12 mouse cellular contexts compared by ENCODE assay signal in genomic region chr3:108424944-108425623, GRCm38 (mm10). TPM values are rescaled to one million over a fixed set of nuclear protein-coding genes. Genes with fewer than 3 reads are reported as not detected.
DNase-seq lines count a peak whose midpoint lies in the region; ATAC-seq lines count a peak whose summit lies in the region.
"Had no signal": no experiment of that assay in that cellular context is flagged by ENCODE, and none has a peak within 500 bp of the region (broad histone marks: within the 10 kb centered on the region; RNA-seq: fewer than 3 reads in every experiment).

No protein-coding gene starts in this region.

- peaks cover 52% of the 10 kb centered on the region for H3K36me3 ChIP-seq in embryonic facial prominence, embryonic 12.5 days
- H3K36me3 ChIP-seq in hindbrain, embryonic 13.5 days, result peaks cover 51% of the 10 kb centered on the region
- peaks cover 44% of the 10 kb centered on the region for H3K36me3 ChIP-seq in neural tube, embryonic 12.5 days

- H3K9ac ChIP-seq in embryonic facial prominence, embryonic 12.5 days, result no peak overlapping the region
- no peak overlapping the region for H3K9ac ChIP-seq in hindbrain, embryonic 13.5 days
- H3K9ac ChIP-seq in neural tube, embryonic 12.5 days, result peak overlapping the region; percentile 29; the same call in 1 of the 2 replicates
- H3K9ac ChIP-seq: liver, embryonic 12.5 days had no signal

- peaks cover 13% of the 10 kb centered on the region for H3K4me1 ChIP-seq in embryonic facial prominence, embryonic 12.5 days
- H3K4me1 ChIP-seq in hindbrain, embryonic 13.5 days (replicated peaks), result peaks cover 52% of the 10 kb centered on the region
- H3K4me1 ChIP-seq in neural tube, embryonic 12.5 days, result peaks cover 46% of the 10 kb centered on the region

- no peak overlapping the region for H3K4me2 ChIP-seq in embryonic facial prominence, embryonic 12.5 days (replicated peaks)
- no peak overlapping the region for H3K4me2 ChIP-seq in hindbrain, embryonic 13.5 days
- H3K4me2 ChIP-seq in neural tube, embryonic 12.5 days (replicated peaks), result 0 out of 2 replicates have a peak overlapping the region, but pooled peaks have one; percentile 20
- H3K4me2 ChIP-seq: liver, embryonic 12.5 days had no signal

- H3K9me3 ChIP-seq in embryonic facial prominence, embryonic 12.5 days, result no peaks in the 10 kb centered on the region
- no peaks in the 10 kb centered on the region for H3K9me3 ChIP-seq in hindbrain, embryonic 13.5 days
- no peaks in the 10 kb centered on the region for H3K9me3 ChIP-seq in neural tube, embryonic 12.5 days
- H3K9me3 ChIP-seq: liver, embryonic 12.5 days had no signal

- no peak overlapping the region for H3K4me3 ChIP-seq in embryonic facial prominence, embryonic 12.5 days
- no peak overlapping the region for H3K4me3 ChIP-seq in hindbrain, embryonic 13.5 days
- no peak overlapping the region for H3K4me3 ChIP-seq in neural tube, embryonic 12.5 days
- H3K4me3 ChIP-seq: erythroblast, embryonic 14.5 days; liver, embryonic 12.5 days had no signal

- ATAC-seq in embryonic facial prominence, embryonic 12.5 days (ENCODE audit: insufficient number of reproducible peaks, insufficient read depth, low FRiP score, low TSS enrichment), result no peak
- no peak for ATAC-seq in hindbrain, embryonic 13.5 days (ENCODE audit: low FRiP score)
- ATAC-seq in neural tube, embryonic 12.5 days (ENCODE audit: low FRiP score, low read depth), result peak; percentile 45; the same call in 1 of the 2 replicates

- peak; percentile 64 for DNase-seq in NIH3T3 (ENCODE audit: low read depth)
- no peak for DNase-seq in adrenal gland, postnatal 25 days
- no peak for DNase-seq in heart, postnatal 14 days
- no peak for DNase-seq in layer of hippocampus, postnatal 36 days
- DNase-seq: heart, postnatal 10 days; kidney, adult 9 months; retina, postnatal 1 day had no signal

- H3K27ac ChIP-seq in embryonic facial prominence, embryonic 12.5 days, result 0 out of 2 replicates have a peak overlapping the region, but pooled peaks have one; percentile 23
- peak overlapping the region; percentile 79 for H3K27ac ChIP-seq in hindbrain, embryonic 13.5 days
- peak overlapping the region; percentile 66 for H3K27ac ChIP-seq in neural tube, embryonic 12.5 days
- H3K27ac ChIP-seq: liver, embryonic 12.5 days had no signal

- intact Hi-C loops in heart, postnatal 14 days (cut with DNase I), result no loop called here

- no peaks in the 10 kb centered on the region for H3K27me3 ChIP-seq in embryonic facial prominence, embryonic 12.5 days
- no peaks in the 10 kb centered on the region for H3K27me3 ChIP-seq in hindbrain, embryonic 13.5 days
- H3K27me3 ChIP-seq in neural tube, embryonic 12.5 days (replicated peaks), result no peaks in the 10 kb centered on the region

- WGBS in embryonic facial prominence, embryonic 12.5 days, result 68% methylated on average over 7 of the region's 7 CpGs
- 35% methylated on average over 7 of the region's 7 CpGs for WGBS in hindbrain, embryonic 13.5 days
- WGBS in neural tube, embryonic 12.5 days, result 43% methylated on average over 7 of the region's 7 CpGs

RNA-seq across cellular contexts. Expression of gene Celsr2, which starts 9.7 kb away (rescaled TPM):
- 9.5 and 11.0 TPM in 2 replicates for polyA plus RNA-seq in embryonic facial prominence, embryonic 12.5 days (2016; fragmentation: Nextera tagmentation; extraction: Ambion mirVana)
- 50.5 and 58.0 TPM in 2 replicates for polyA plus RNA-seq in hindbrain, embryonic 13.5 days (2015; fragmentation: Nextera tagmentation; extraction: Ambion mirVana)
- polyA plus RNA-seq in neural tube, embryonic 12.5 days (2016; fragmentation: Nextera tagmentation; extraction: Ambion mirVana), result 71.4 and 71.5 TPM in 2 replicates
- 6.4 and 7.5 TPM in 2 replicates for total RNA-seq in adrenal gland, postnatal 25 days (2021)
- 1 to 10 TPM; 5.4 to 5.9 TPM for total RNA-seq in heart, postnatal 14 days (2021)
- 100 to 1,000 TPM; 178 to 190 TPM for total RNA-seq in layer of hippocampus, postnatal 36 days (2021)

RNA-seq across cellular contexts. Expression of gene Sars, which starts 19.9 kb away (rescaled TPM):
- 125 and 127 TPM in 2 replicates for polyA plus RNA-seq in embryonic facial prominence, embryonic 12.5 days (2016; fragmentation: Nextera tagmentation; extraction: Ambion mirVana)
- 220 and 230 TPM in 2 replicates for polyA plus RNA-seq in hindbrain, embryonic 13.5 days (2015; fragmentation: Nextera tagmentation; extraction: Ambion mirVana)
- polyA plus RNA-seq in neural tube, embryonic 12.5 days (2016; fragmentation: Nextera tagmentation; extraction: Ambion mirVana), result 212 and 213 TPM in 2 replicates
- 170 and 185 TPM in 2 replicates for total RNA-seq in adrenal gland, postnatal 25 days (2021)
- total RNA-seq in heart, postnatal 14 days (2021), result 10 to 100 TPM; 77.8 to 81.7 TPM
- total RNA-seq in layer of hippocampus, postnatal 36 days (2021), result 100 to 1,000 TPM; 190 to 210 TPM

RNA-seq across cellular contexts. Expression of gene Psrc1, which starts 41.4 kb away (rescaled TPM):
- 73.4 and 78.1 TPM in 2 replicates for polyA plus RNA-seq in embryonic facial prominence, embryonic 12.5 days (2016; fragmentation: Nextera tagmentation; extraction: Ambion mirVana)
- 13.8 and 13.9 TPM in 2 replicates for polyA plus RNA-seq in hindbrain, embryonic 13.5 days (2015; fragmentation: Nextera tagmentation; extraction: Ambion mirVana)
- 35.7 and 37.1 TPM in 2 replicates for polyA plus RNA-seq in neural tube, embryonic 12.5 days (2016; fragmentation: Nextera tagmentation; extraction: Ambion mirVana)
- total RNA-seq in adrenal gland, postnatal 25 days (2021), result 2.5 and 3.7 TPM in 2 replicates
- total RNA-seq in heart, postnatal 14 days (2021), result 1 to 10 TPM; 1.1 to 1.7 TPM
- total RNA-seq in layer of hippocampus, postnatal 36 days (2021), result 10 to 100 TPM; 18.4 TPM

Comparison
In these comparisons a context has a peak if more than half of its experiments do, and no peak if none do; other contexts are left out.
1. H3K27ac ChIP-seq: peak in every context shown above with its lines; median percentile 79 in hindbrain, embryonic 13.5 days; 66 in neural tube, embryonic 12.5 days; 23 in embryonic facial prominence, embryonic 12.5 days.
2. RNA of gene Celsr2, which starts 9.7 kb away (total RNA-seq): 178 to 190 TPM in layer of hippocampus, postnatal 36 days; 6.4 to 7.5 TPM in adrenal gland, postnatal 25 days and 5.4 to 5.9 TPM in heart, postnatal 14 days; every median in the first group is over 10 times any median in the second.